Mouse (Mus musculus): ENCODE data around the gene Rnf180. TPM values are rescaled to one million over a fixed set of nuclear protein-coding genes. Genes with fewer than 3 reads are reported as not detected.

Gene Rnf180
- polyA plus RNA-seq, 1 experiment from 2014 or later = 11.3 TPM

DNA sequence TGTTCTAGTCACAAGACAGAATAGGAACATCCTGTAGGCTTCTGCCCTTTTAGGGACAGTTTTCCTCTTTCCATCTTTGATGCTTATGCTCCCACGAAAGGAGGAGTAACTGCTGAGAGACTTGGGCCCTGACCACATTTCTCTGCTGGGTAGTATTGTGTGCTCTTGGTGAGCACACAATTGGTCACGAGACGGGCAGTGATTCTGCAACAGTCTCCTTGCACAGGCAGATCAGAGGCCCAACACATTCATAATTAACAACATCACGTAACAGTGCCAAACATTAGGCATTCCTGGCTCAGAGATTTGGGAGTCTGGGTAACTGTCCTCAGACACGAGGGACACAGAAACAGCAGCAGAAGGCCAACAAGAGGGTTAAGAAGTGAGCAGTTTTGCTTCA lies 113.8 kb downstream of the Rnf180 start:
- ATAC-seq (replicated peaks; ENCODE audit: low FRiP score) (no peak), DNase-seq (ENCODE audit: low spot score) (no peak)

GRCm38 (mm10) chr13:105165441-105165840 lies 129.2 kb downstream of the Rnf180 start:
- no peak overlapping the region for H3K9ac ChIP-seq (ENCODE audit: low read length)
- no peak for DNase-seq (ENCODE audit: low spot score)
- no peaks in the 10 kb centered on the region for H3K27me3 ChIP-seq (ENCODE audit: control insufficient read depth, insufficient read depth, low read length)
- no peaks in the 10 kb centered on the region for H3K36me3 ChIP-seq (ENCODE audit: control insufficient read depth, insufficient read depth, low read length)
- H3K9me3 ChIP-seq (ENCODE audit: control insufficient read depth, low read length) = no peaks in the 10 kb centered on the region
- WGBS = 83% methylated on average over 6 of the region's 6 CpGs
- no peaks in the 10 kb centered on the region for H3K4me1 ChIP-seq (replicated peaks; ENCODE audit: control insufficient read depth, insufficient read depth, low read length)
- H3K4me3 ChIP-seq (ENCODE audit: low read depth, low read length) = no peak overlapping the region
- H3K4me2 ChIP-seq (ENCODE audit: low read depth, low read length, severe bottlenecking) = no peak overlapping the region
- no peak overlapping the region for H3K27ac ChIP-seq (ENCODE audit: low read depth, low read length)
- ATAC-seq (replicated peaks; ENCODE audit: low FRiP score) = no peak

More for the DNA sequence above, 113.8 kb downstream of the Rnf180 start:
- Histone ChIP-seq H3K9ac (ENCODE audit: low read length) (no peak overlapping the region), H3K27ac (ENCODE audit: low read depth, low read length) (no peak overlapping the region), H3K4me1 (replicated peaks; ENCODE audit: control insufficient read depth, insufficient read depth, low read length) (no peaks in the 10 kb centered on the region), H3K9me3 (ENCODE audit: control insufficient read depth, low read length) (no peaks in the 10 kb centered on the region), H3K27me3 (ENCODE audit: control insufficient read depth, insufficient read depth, low read length) (no peaks in the 10 kb centered on the region), H3K36me3 (ENCODE audit: control insufficient read depth, insufficient read depth, low read length) (no peaks in the 10 kb centered on the region), H3K4me2 (ENCODE audit: low read depth, low read length, severe bottlenecking) (no peak overlapping the region), H3K4me3 (ENCODE audit: low read depth, low read length) (no peak overlapping the region)
- WGBS = 87% methylated on average over 5 of the region's 5 CpGs

- no peak overlapping the region for H3K9ac ChIP-seq (ENCODE audit: low read length)
- H3K36me3 ChIP-seq (ENCODE audit: control insufficient read depth, insufficient read depth, low read length) = no peaks in the 10 kb centered on the region
- ATAC-seq (replicated peaks; ENCODE audit: low FRiP score) (no peak), DNase-seq (ENCODE audit: low spot score) (no peak)
- WGBS = 62% methylated on average over 4 of the region's 4 CpGs
- H3K9me3 ChIP-seq (ENCODE audit: control insufficient read depth, low read length) = no peaks in the 10 kb centered on the region
- H3K4me1 ChIP-seq (replicated peaks; ENCODE audit: control insufficient read depth, insufficient read depth, low read length) = no peaks in the 10 kb centered on the region
- H3K4me3 ChIP-seq (ENCODE audit: low read depth, low read length) = no peak overlapping the region
- no peak overlapping the region for H3K4me2 ChIP-seq (ENCODE audit: low read depth, low read length, severe bottlenecking)
- no peak overlapping the region for H3K27ac ChIP-seq (ENCODE audit: low read depth, low read length)
- no peaks in the 10 kb centered on the region for H3K27me3 ChIP-seq (ENCODE audit: control insufficient read depth, insufficient read depth, low read length)
Measured at GRCm38 (mm10) chr13:105153955-105154354, 140.7 kb downstream of the Rnf180 start.

GRCm38 (mm10) chr13:105150006-105150405 lies 144.6 kb downstream of the Rnf180 start:
- WGBS = 86% methylated on average over 3 of the region's 3 CpGs
- Histone ChIP-seq H3K4me1 (replicated peaks; ENCODE audit: control insufficient read depth, insufficient read depth, low read length) (no peaks in the 10 kb centered on the region), H3K9me3 (ENCODE audit: control insufficient read depth, low read length) (no peaks in the 10 kb centered on the region), H3K4me2 (ENCODE audit: low read depth, low read length, severe bottlenecking) (no peak overlapping the region), H3K27me3 (ENCODE audit: control insufficient read depth, insufficient read depth, low read length) (no peaks in the 10 kb centered on the region), H3K9ac (ENCODE audit: low read length) (no peak overlapping the region), H3K36me3 (ENCODE audit: control insufficient read depth, insufficient read depth, low read length) (no peaks in the 10 kb centered on the region), H3K27ac (ENCODE audit: low read depth, low read length) (no peak overlapping the region), H3K4me3 (ENCODE audit: low read depth, low read length) (no peak overlapping the region)
- no peak for ATAC-seq (replicated peaks; ENCODE audit: low FRiP score)
- no peak for DNase-seq (ENCODE audit: low spot score)

DNA sequence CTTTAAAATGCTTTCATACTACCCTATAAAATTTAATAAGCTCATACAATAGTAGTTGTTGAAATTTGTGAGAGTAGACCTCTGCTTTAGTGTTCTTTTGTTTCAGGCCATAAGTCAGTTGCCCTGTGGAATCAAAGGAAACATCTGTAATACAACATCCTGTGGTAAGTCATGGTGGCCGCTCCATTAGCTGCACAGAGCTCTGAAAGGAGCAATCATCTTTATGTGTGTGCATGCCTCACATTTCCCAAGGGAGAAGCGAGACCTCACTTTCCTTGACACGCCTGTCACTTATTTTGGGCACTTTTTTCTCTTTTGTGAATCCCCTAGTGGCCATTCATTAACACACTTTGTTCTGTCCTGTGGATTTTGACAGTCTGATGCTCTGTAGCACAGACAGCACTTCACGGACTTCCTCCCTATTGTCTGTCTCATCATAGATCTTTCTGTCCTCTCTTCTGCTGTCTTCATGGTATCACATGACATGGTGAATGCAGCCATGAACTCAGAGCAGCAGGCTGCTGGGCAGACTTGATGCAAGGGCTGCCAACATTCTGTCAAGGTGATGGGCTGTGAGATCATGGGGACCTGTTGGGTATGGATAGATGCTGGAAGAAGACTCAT lies 146.7 kb downstream of the Rnf180 start:
- H3K36me3 ChIP-seq (ENCODE audit: control insufficient read depth, insufficient read depth, low read length) = no peaks in the 10 kb centered on the region

GRCm38 (mm10) chr13:105146827-105147226 lies 147.8 kb downstream of the Rnf180 start:
- Histone ChIP-seq H3K4me3 (ENCODE audit: low read depth, low read length) (no peak overlapping the region), H3K9ac (ENCODE audit: low read length) (no peak overlapping the region), H3K27ac (ENCODE audit: low read depth, low read length) (no peak overlapping the region), H3K27me3 (ENCODE audit: control insufficient read depth, insufficient read depth, low read length) (no peaks in the 10 kb centered on the region), H3K4me1 (replicated peaks; ENCODE audit: control insufficient read depth, insufficient read depth, low read length) (no peaks in the 10 kb centered on the region), H3K9me3 (ENCODE audit: control insufficient read depth, low read length) (no peaks in the 10 kb centered on the region), H3K36me3 (ENCODE audit: control insufficient read depth, insufficient read depth, low read length) (no peaks in the 10 kb centered on the region), H3K4me2 (ENCODE audit: low read depth, low read length, severe bottlenecking) (no peak overlapping the region)
- DNase-seq (ENCODE audit: low spot score) (no peak), ATAC-seq (replicated peaks; ENCODE audit: low FRiP score) (no peak)
- 66% methylated on average over 1 of the region's 1 CpGs for WGBS

More for the DNA sequence above, 146.7 kb downstream of the Rnf180 start:
- Histone ChIP-seq H3K9ac (ENCODE audit: low read length) (no peak overlapping the region), H3K4me3 (ENCODE audit: low read depth, low read length) (no peak overlapping the region), H3K9me3 (ENCODE audit: control insufficient read depth, low read length) (no peaks in the 10 kb centered on the region), H3K27ac (ENCODE audit: low read depth, low read length) (no peak overlapping the region; the same call in 1 of the 2 replicates), H3K27me3 (ENCODE audit: control insufficient read depth, insufficient read depth, low read length) (no peaks in the 10 kb centered on the region), H3K4me1 (replicated peaks; ENCODE audit: control insufficient read depth, insufficient read depth, low read length) (no peaks in the 10 kb centered on the region), H3K4me2 (ENCODE audit: low read depth, low read length, severe bottlenecking) (no peak overlapping the region)
- 80% methylated on average over 4 of the region's 4 CpGs for WGBS
- no peak for DNase-seq (ENCODE audit: low spot score)
- ATAC-seq (replicated peaks; ENCODE audit: low FRiP score) = no peak

DNA sequence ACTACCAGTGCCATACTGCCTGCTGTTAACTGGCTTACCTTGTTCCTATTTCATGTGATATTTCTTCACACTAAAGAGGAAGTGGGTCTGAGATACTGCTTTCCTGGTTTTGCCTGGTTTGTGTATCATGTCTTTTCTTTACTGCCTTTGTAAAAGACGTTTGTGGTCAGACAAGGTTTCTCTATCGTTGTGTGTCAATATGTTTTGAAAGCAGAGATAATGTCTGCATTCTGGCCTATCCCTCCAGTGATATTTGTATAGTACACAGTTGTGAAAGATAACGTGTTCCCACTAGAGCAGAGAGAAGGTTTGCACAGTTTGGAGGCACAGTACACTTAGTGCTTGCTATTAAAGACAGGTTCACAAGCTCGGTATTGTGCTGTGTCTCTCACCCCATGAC lies 154.7 kb downstream of the Rnf180 start:
- Histone ChIP-seq H3K36me3 (ENCODE audit: control insufficient read depth, insufficient read depth, low read length) (no peaks in the 10 kb centered on the region), H3K27ac (ENCODE audit: low read depth, low read length) (no peak overlapping the region), H3K27me3 (ENCODE audit: control insufficient read depth, insufficient read depth, low read length) (no peaks in the 10 kb centered on the region), H3K9ac (ENCODE audit: low read length) (no peak overlapping the region), H3K4me2 (ENCODE audit: low read depth, low read length, severe bottlenecking) (no peak overlapping the region), H3K4me1 (replicated peaks; ENCODE audit: control insufficient read depth, insufficient read depth, low read length) (no peaks in the 10 kb centered on the region), H3K9me3 (ENCODE audit: control insufficient read depth, low read length) (no peaks in the 10 kb centered on the region), H3K4me3 (ENCODE audit: low read depth, low read length) (no peak overlapping the region)
- ATAC-seq (replicated peaks; ENCODE audit: low FRiP score) = no peak
- no peak for DNase-seq (ENCODE audit: low spot score)
- WGBS = 82% methylated on average over 4 of the region's 4 CpGs

GRCm38 (mm10) chr13:105134397-105134796 lies 160.2 kb downstream of the Rnf180 start:
- Histone ChIP-seq H3K27me3 (ENCODE audit: control insufficient read depth, insufficient read depth, low read length) (no peaks in the 10 kb centered on the region), H3K4me3 (ENCODE audit: low read depth, low read length) (no peak overlapping the region), H3K4me1 (replicated peaks; ENCODE audit: control insufficient read depth, insufficient read depth, low read length) (no peaks in the 10 kb centered on the region), H3K9ac (ENCODE audit: low read length) (no peak overlapping the region), H3K9me3 (ENCODE audit: control insufficient read depth, low read length) (no peaks in the 10 kb centered on the region), H3K36me3 (ENCODE audit: control insufficient read depth, insufficient read depth, low read length) (no peaks in the 10 kb centered on the region), H3K4me2 (ENCODE audit: low read depth, low read length, severe bottlenecking) (no peak overlapping the region), H3K27ac (ENCODE audit: low read depth, low read length) (no peak overlapping the region)
- WGBS = 79% methylated on average over 5 of the region's 5 CpGs
- ATAC-seq (replicated peaks; ENCODE audit: low FRiP score) (no peak), DNase-seq (ENCODE audit: low spot score) (no peak)

DNA sequence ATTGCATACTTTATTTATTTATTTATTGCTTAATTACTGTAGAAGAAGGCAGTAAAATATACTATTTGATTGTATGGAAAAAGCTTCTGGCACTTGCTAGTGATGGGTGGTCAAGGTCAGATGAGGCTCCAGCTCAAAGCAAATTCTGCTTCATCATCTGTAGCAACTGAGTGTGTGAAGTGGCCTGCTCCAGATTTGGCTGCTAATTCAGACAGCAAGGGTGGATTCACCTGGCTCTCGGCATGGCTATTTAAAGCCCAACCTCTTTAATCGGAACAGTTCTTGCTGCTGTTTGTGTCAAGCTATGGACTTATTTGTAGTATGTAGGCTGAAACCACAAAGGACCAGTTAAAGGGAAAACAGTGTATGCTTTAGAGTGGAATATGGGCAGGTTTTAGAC lies 161.8 kb downstream of the Rnf180 start:
- no peak overlapping the region for H3K27ac ChIP-seq (ENCODE audit: low read depth, low read length)
- WGBS = 87% methylated on average over 2 of the region's 2 CpGs

More for the DNA sequence above, 161.8 kb downstream of the Rnf180 start:
- Histone ChIP-seq H3K9me3 (ENCODE audit: control insufficient read depth, low read length) (no peaks in the 10 kb centered on the region), H3K4me1 (replicated peaks; ENCODE audit: control insufficient read depth, insufficient read depth, low read length) (no peaks in the 10 kb centered on the region), H3K36me3 (ENCODE audit: control insufficient read depth, insufficient read depth, low read length) (no peaks in the 10 kb centered on the region), H3K9ac (ENCODE audit: low read length) (no peak overlapping the region), H3K27me3 (ENCODE audit: control insufficient read depth, insufficient read depth, low read length) (no peaks in the 10 kb centered on the region), H3K4me2 (ENCODE audit: low read depth, low read length, severe bottlenecking) (no peak overlapping the region), H3K4me3 (ENCODE audit: low read depth, low read length) (no peak overlapping the region)
- DNase-seq (ENCODE audit: low spot score) (no peak), ATAC-seq (replicated peaks; ENCODE audit: low FRiP score) (no peak)
